Mouse (Mus musculus) embryonic fibroblast, embryonic 13.5 days (primary cell): Measurements from ENCODE around the gene Fhl5. TPM values are rescaled to one million over a fixed set of nuclear protein-coding genes. Genes with fewer than 3 reads are reported as not detected.
"Not testable (repeated sequence)": the region's sequence is repeated elsewhere in the genome, so short reads cannot be mapped to it uniquely, and the experiment has no call there.

ENCODE experiments used
- H3K27ac ChIP-seq: 2 replicates; pipeline ENCODE4 v1.5.1; 2012; ENCODE audit warnings: low read length, control low read depth, inconsistent platforms; ENCODE audit not compliant: insufficient read depth
- H3K4me1 ChIP-seq: 2 replicates; pipeline ENCODE4 v1.6.1; 2011; ENCODE audit warnings: low read length; ENCODE audit not compliant: control insufficient read depth, insufficient read depth
- H3K4me3 ChIP-seq: 2 replicates; pipeline ENCODE4 v1.5.1; 2011; ENCODE audit warnings: mild to moderate bottlenecking, control low read depth, low read length; ENCODE audit not compliant: insufficient read depth
- CTCF ChIP-seq: IDR thresholded peaks from 2 replicates; pipeline ENCODE4 v1.5.1; 2011; ENCODE audit warnings: mild to moderate bottlenecking, control low read depth, low read length, moderate library complexity, borderline replicate concordance; ENCODE audit not compliant: insufficient read depth
- POLR2A ChIP-seq: IDR thresholded peaks from 2 replicates; pipeline ENCODE4 v1.6.1; 2011; ENCODE audit warnings: low read depth, mild to moderate bottlenecking, control low read depth, low read length, moderate library complexity
- polyA plus RNA-seq: library from polyadenylated mRNA; stranded (reverse); fragments of >200 nt; gene quantifications from 2 replicates; pipeline ENCODE4 v1.2.4, GENCODE M21; 2011; ENCODE audit warnings: low read depth; ENCODE audit not compliant: missing spikeins, insufficient read length

Gene Fhl5
- polyA plus RNA-seq = 2.4 and 3.3 TPM in 2 replicates

GRCm38 (mm10) chr4:25242776-25243175, at the start of gene Fhl5:
Gene Fhl5 (minus strand): TSS chr4:25242876.
- no peak within 1 kb of the TSS; the same call in 1 of the 2 replicates for H3K27ac ChIP-seq
- no peak for TF ChIP-seq CTCF
- no peak for TF ChIP-seq POLR2A
- no peaks in the 10 kb centered on the region for H3K4me1 ChIP-seq
- H3K4me3 ChIP-seq = no peak within 1 kb of the TSS

- H3K27ac ChIP-seq, H3K4me1 ChIP-seq, H3K4me3 ChIP-seq: not testable (repeated sequence)
These were observed 42.3 kb upstream of the Fhl5 start for GRCm38 (mm10) chr4:25285002-25285401.

DNA sequence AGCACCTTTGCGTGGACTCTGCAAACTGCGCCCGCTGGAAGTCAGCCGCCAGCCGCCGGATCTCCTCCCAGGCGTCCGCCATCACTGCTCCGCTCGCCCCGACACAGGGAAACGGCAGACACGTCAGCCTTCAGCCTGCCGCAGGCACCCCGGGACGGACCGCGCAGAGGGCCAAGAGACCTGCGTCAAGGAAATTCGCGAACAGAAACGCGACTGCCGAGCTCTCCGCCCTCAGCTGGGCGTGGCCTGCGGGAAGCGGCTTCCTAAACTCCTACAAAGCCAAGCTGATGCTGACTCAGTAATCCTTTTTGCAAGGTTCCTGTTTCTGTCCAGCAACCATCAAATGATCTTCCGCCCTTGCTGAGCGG, 39.0 kb upstream of the Fhl5 start, which contains the start of gene Ufl1:
Gene Ufl1, minus strand, starts transcription at position 151 of the 368 bp plus-strand sequence.
- H3K4me3 ChIP-seq = peak within 1 kb of the TSS; percentile 65
- H3K4me1 ChIP-seq = 0 out of 2 replicates have a peak, but pooled peaks cover 3% of the 10 kb centered on the region
- peak within 1 kb of the TSS; percentile 93 for H3K27ac ChIP-seq
- no peak for TF ChIP-seq CTCF
- TF ChIP-seq POLR2A = peak; percentile 92

GRCm38 (mm10) chr4:25280938-25281670, 38.4 kb upstream of the Fhl5 start:
- TF ChIP-seq CTCF = no peak
- no peak for TF ChIP-seq POLR2A
- Histone ChIP-seq H3K27ac (peak overlapping the region; percentile 93), H3K4me3 (peak overlapping the region; percentile 65), H3K4me1 (0 out of 2 replicates have a peak, but pooled peaks cover 3% of the 10 kb centered on the region)

DNA sequence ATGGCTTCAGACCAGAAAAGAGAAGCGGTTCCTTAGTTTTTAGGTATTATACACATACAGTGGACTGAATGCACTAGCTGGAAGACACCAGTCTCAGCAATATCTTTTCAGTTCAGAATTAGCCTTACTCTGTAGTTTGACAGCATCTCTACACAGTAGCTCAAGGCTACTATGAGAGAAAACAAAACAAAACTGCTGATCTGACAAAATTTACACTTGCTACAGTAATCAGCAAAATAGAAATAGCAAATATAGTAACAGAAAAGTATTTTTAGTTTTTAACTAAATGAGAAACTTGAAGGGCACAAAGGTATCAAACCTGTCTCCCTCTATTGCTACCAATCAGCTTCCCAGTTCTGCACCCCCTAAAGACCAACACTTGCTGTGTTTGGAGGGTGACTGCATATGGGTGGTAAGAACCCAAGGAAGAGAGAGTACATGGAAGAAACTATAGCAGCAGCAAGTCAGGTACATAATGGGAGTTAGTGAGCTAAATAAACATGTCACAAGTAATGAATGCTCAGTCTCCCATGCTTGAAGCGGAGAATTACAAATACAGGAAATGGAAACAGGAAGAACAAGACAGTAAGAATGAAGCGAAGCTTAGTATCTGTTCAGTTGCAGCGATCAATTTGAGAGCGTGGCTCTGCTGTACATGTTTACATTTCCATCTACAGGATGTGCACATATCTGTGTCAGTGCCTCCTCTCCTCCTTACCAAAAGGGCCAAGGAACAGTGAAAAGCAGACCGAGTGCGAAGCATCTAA, 30.4 kb upstream of the Fhl5 start:
- H3K27ac ChIP-seq = no peak overlapping the region
- H3K4me3 ChIP-seq = no peak overlapping the region
- no peaks in the 10 kb centered on the region for H3K4me1 ChIP-seq
- no peak for TF ChIP-seq CTCF
- TF ChIP-seq POLR2A = no peak

DNA sequence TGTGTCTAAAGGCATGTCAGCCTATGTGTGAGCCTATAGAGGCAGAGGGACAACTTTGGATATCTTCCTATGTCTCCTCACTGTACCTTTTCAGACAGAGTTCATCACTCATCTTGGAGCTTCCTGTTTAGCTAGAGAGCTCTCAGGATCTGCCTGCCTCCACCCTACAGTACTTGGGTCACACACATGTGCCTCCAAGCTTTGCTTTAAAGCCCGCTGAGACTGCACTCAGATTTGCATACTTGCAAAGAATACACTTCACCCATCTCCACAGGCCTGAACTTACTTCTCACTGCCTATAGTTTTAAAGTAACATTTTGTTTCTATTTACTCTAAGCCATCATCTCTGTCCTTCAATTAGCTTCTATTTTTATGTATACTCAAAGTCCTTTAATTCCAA, 29.2 kb upstream of the Fhl5 start:
- no peak for TF ChIP-seq CTCF
- TF ChIP-seq POLR2A = no peak
- Histone ChIP-seq H3K27ac (no peak overlapping the region), H3K4me3 (no peak overlapping the region), H3K4me1 (no peaks in the 10 kb centered on the region)

- Histone ChIP-seq H3K27ac (no peak overlapping the region), H3K4me1 (no peaks in the 10 kb centered on the region), H3K4me3 (no peak overlapping the region)
- TF ChIP-seq CTCF (no peak), POLR2A (no peak)
These were observed 24.5 kb upstream of the Fhl5 start for GRCm38 (mm10) chr4:25267144-25267543.

DNA sequence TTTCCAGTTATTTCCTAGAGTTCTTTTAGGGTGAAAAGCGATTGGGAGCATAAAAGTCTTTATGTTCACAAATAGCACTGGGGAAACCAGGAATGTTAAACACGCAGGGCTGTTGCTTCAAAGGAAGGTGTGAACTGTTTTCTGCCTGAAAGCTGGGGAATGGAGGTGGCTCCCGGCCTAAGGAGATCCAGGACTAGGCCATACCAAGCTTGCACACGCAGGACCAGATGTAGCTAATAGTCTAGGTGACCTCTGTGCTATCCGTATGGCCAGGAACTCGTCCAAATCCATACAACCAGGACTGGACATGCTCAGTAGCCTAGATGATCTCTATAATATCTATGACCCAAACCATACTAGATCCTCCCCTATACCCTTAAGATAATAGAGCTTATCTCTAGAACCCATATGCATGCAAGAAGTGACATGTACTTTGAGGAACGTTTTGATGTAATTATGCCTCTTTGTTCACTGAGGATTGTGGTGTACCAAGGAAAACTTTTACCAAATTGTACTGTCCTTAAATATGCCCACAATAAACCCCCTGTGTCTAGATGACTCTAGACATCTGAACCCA, 15.2 kb upstream of the Fhl5 start:
- Histone ChIP-seq H3K4me3 (no peak overlapping the region), H3K27ac (no peak overlapping the region), H3K4me1 (no peaks in the 10 kb centered on the region)
- no peak for TF ChIP-seq POLR2A
- no peak for TF ChIP-seq CTCF

- not testable (repeated sequence) for H3K27ac ChIP-seq, H3K4me3 ChIP-seq, H3K4me1 ChIP-seq
These were observed 7.0 kb downstream of the Fhl5 start for GRCm38 (mm10) chr4:25235663-25236062.

DNA sequence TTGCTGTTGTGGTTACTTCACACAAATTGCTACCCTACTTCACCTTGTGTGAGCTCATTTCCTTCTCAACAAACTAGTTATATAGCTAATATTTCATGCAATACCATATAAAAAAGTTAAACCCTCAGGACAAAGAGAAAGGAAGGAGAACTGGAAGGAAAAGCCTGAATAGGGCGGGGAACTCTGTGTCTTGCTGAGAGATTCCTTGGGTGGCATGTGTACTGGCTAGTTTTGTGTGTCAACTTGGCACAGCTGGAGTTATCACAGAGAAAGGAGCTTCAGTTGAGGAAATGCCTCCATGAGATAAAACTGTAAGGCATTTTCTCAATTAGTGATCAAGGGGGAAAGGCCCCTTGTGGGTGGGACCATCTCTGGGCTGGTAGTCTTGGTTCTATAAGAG, 8.9 kb downstream of the Fhl5 start:
- not testable (repeated sequence) for H3K4me1 ChIP-seq, H3K27ac ChIP-seq, H3K4me3 ChIP-seq
